Mouse (Mus musculus) stomach, embryonic 14.5 days (tissue): ENCODE results near the gene Lnx1. TPM values are rescaled to one million over a fixed set of nuclear protein-coding genes. Genes with fewer than 3 reads are reported as not detected.
A peak's percentile ranks its signal among the peaks of the same experiment; 100 is the strongest.

Experiments used
- ATAC-seq: fragments of 200-750 bp; cut with Nextera tagmentation; 2 replicates; pipeline ENCODE4 v1.8.0; 2017; ENCODE audit warnings: low read depth, moderate TSS enrichment; ENCODE audit not compliant: insufficient number of reproducible peaks, insufficient read depth, low FRiP score
- H3K27ac ChIP-seq: fragments of 300-500 bp; sonication (generic); 2 replicates; pipeline ENCODE4 v1.5.1; 2014; ENCODE audit warnings: mild to moderate bottlenecking, low read length, moderate library complexity, mixed read lengths
- H3K27me3 ChIP-seq: fragments of 300-500 bp; sonication (generic); 2 replicates; pipeline ENCODE4 v1.6.1; 2014; ENCODE audit warnings: low read length, control low read depth, mixed read lengths; ENCODE audit not compliant: control insufficient read depth, insufficient read depth
- H3K36me3 ChIP-seq: fragments of 300-500 bp; sonication (generic); 2 replicates; pipeline ENCODE4 v1.6.1; 2014; ENCODE audit warnings: mild to moderate bottlenecking, control low read depth, low read length, moderate library complexity, mixed read lengths; ENCODE audit not compliant: control insufficient read depth, insufficient read depth
- H3K4me1 ChIP-seq: fragments of 300-500 bp; sonication (generic); 2 replicates; pipeline ENCODE4 v1.6.1; 2014; ENCODE audit warnings: low read length, control low read depth, mixed read lengths; ENCODE audit not compliant: control insufficient read depth, insufficient read depth
- H3K4me2 ChIP-seq: fragments of 300-500 bp; sonication (generic); replicated peaks from 2 replicates; pipeline ENCODE4 v1.6.1; 2014; ENCODE audit warnings: low read depth, low read length, control low read depth
- H3K4me3 ChIP-seq: fragments of 300-500 bp; sonication (generic); 2 replicates; pipeline ENCODE4 v1.5.1; 2014; ENCODE audit warnings: low read depth, low read length, control low read depth
- H3K9ac ChIP-seq: fragments of 300-500 bp; sonication (generic); replicated peaks from 2 replicates; pipeline ENCODE4 v1.6.1; 2014; ENCODE audit warnings: low read depth, mild to moderate bottlenecking, control low read depth, low read length, moderate library complexity, mixed read lengths
- H3K9me3 ChIP-seq: fragments of 300-500 bp; sonication (generic); 2 replicates; pipeline ENCODE4 v1.6.1; 2016; ENCODE audit warnings: low read depth, low read length, control low read depth; ENCODE audit not compliant: control insufficient read depth
- WGBS: fragments of 180-500 bp; shearing (Covaris S2); extraction: QIAGEN DNeasy Blood & Tissue Kit; methylation state at CpG from one replicate; pipeline ENCODE4 v1.1.7; 2014; 5-methylcytosine and 5-hydroxymethylcytosine counted together
- polyA plus RNA-seq: library from polyadenylated mRNA; unstranded; fragments of >200 nt; fragmentation: Nextera tagmentation; extraction: Ambion mirVana; gene quantifications from 2 replicates; pipeline ENCODE4 v1.2.1, GENCODE M21; 2014

Gene Lnx1
- polyA plus RNA-seq, 1 experiment from 2014 or later, result 4.9 TPM

DNA sequence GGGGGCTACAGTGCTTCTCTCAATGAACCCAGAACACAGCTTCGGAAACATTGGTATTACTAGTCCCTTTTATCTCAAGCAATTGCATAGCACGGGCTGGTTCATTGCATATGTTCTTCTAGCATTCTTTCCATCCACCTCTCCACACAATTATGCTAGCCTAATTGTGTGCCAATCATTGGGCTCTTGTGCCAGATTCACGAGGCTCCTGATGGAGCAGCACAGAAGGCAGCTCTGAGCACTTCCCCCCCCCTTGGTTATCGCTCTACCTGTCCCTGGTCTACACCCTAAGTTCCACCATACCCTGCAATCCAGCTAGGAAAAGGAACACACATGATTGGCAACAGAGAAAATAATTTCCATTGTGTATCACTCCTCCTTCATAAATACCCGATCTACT, 43.4 kb downstream of the Lnx1 start:
- no peak for ATAC-seq
- Histone ChIP-seq H3K9ac (no peak overlapping the region), H3K27ac (no peak overlapping the region), H3K36me3 (no peaks in the 10 kb centered on the region), H3K27me3 (no peaks in the 10 kb centered on the region), H3K9me3 (no peaks in the 10 kb centered on the region), H3K4me3 (no peak overlapping the region), H3K4me2 (no peak overlapping the region), H3K4me1 (peaks cover 13% of the 10 kb centered on the region; the same call in 1 of the 2 replicates)
- WGBS, result 88% methylated on average over 5 of the region's 5 CpGs

DNA sequence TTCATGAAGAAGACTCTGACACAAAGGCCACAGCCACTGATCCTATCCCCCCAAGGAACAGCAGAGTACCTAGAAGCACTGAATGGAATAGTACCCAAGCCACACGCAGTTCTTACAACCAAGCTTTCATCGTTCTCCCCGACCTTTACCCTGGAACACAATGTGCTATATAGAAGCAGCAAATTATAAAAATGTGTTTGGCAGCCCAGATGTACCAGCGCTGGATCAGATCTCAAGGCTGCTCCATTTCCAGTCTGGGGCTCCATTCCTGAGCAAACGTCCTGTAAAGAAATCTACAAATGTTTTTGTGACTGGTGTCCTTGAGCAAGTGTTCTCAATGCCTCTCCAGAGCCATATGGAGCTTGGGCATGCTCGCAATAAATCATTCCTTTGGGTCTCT, 44.8 kb downstream of the Lnx1 start:
- Histone ChIP-seq H3K4me1 (peaks cover 13% of the 10 kb centered on the region; the same call in 1 of the 2 replicates), H3K9me3 (no peaks in the 10 kb centered on the region), H3K27ac (no peak overlapping the region), H3K4me2 (no peak overlapping the region), H3K36me3 (no peaks in the 10 kb centered on the region), H3K27me3 (no peaks in the 10 kb centered on the region), H3K4me3 (no peak overlapping the region), H3K9ac (no peak overlapping the region)
- 83% methylated on average over 6 of the region's 6 CpGs for WGBS
- ATAC-seq, result no peak

DNA sequence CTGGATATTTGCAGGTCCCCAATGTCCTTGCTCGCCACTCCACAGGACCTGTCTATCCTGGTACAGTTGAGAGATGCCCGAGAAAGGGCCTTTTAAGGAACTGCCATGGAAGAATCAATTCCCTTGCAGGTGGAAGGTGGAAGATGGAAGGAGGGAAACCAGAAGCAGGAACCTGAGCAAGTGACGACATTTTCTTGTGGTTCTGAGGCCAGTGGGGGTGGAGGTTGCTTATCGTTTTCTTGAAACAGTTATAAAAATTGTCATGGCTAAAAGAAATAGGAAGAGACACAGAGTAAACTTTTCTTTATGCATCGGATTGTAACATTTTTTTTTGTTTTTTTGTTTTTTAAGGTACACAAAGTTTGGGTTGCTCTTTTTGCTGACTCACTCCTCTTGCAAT, 46.3 kb downstream of the Lnx1 start:
- no peaks in the 10 kb centered on the region for H3K36me3 ChIP-seq
- WGBS, result 85% methylated on average over 5 of the region's 5 CpGs
- no peak overlapping the region for H3K4me3 ChIP-seq

DNA sequence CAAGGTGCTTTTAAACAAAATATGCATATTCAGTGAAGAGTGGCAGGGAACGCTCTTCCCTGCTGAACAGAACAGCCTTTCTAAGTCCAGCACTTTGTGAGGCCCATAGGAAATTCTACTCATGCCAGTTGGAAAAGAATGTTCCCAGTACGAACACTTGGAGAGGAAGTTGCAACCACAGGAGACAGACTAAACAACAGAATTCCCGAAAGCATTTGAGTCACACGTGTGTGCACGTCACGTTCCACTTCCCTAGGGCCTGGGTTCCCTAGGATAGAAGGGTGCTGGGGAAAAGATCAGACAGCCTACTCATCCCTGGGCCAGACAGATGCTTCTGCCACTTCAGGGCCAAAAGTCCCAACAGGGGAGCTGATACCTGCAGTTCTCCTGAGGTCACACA, 48.2 kb downstream of the Lnx1 start:
- Histone ChIP-seq H3K4me2 (no peak overlapping the region), H3K9ac (no peak overlapping the region), H3K4me3 (no peak overlapping the region), H3K27me3 (no peaks in the 10 kb centered on the region), H3K27ac (no peak overlapping the region), H3K9me3 (no peaks in the 10 kb centered on the region), H3K4me1 (no peaks in the 10 kb centered on the region; the same call in 1 of the 2 replicates), H3K36me3 (no peaks in the 10 kb centered on the region)
- no peak for ATAC-seq
- 69% methylated on average over 6 of the region's 6 CpGs for WGBS

More for the DNA sequence above, 46.3 kb downstream of the Lnx1 start:
- Histone ChIP-seq H3K4me2 (no peak overlapping the region), H3K27me3 (no peaks in the 10 kb centered on the region), H3K4me1 (peaks cover 11% of the 10 kb centered on the region; the same call in 1 of the 2 replicates), H3K27ac (no peak overlapping the region), H3K9ac (no peak overlapping the region), H3K9me3 (no peaks in the 10 kb centered on the region)
- ATAC-seq, result no peak

DNA sequence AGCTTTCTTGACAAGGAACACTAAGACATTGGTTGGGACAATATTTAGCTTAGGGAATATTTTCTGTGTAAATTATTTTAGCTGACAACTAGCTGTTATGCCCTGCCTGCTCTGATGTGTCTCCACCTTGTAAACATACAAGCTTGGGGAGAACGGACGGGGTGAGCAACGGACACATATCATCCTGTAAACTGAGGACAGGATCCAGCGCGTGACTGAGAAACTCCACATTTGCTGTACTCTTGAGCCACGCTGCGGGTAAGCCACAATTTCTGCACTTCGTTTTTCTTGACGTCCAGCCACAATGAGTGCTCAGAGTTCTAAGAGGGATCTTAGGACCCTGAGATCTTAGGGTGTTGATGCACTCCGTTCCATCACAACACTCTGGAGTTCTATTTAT, 48.9 kb downstream of the Lnx1 start:
- Histone ChIP-seq H3K4me1 (no peaks in the 10 kb centered on the region), H3K9ac (no peak overlapping the region), H3K4me2 (no peak overlapping the region), H3K27ac (no peak overlapping the region), H3K36me3 (no peaks in the 10 kb centered on the region), H3K9me3 (no peaks in the 10 kb centered on the region), H3K4me3 (no peak overlapping the region), H3K27me3 (no peaks in the 10 kb centered on the region)
- no peak for ATAC-seq
- 73% methylated on average over 10 of the region's 10 CpGs for WGBS

DNA sequence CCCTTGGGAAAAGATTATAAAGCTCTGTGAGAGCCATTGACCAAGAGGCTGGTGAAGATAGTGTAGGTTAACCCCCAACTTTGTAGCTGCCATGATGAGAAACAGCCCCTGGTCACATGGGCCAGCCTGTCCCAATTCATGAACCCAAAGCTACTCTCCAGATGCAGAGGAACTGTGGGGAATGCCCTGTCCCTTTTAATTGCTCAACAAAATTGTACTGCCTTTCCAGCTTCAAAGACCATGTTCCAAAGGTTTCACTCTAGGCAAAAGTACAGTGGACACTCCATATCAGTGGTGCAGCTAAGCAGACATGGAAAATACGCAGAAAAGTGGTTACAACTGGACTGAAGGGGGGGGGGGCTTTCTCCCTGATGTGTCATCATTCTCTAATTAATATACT, 53.6 kb downstream of the Lnx1 start:
- Histone ChIP-seq H3K4me1 (no peaks in the 10 kb centered on the region), H3K27ac (no peak overlapping the region), H3K9ac (no peak overlapping the region), H3K27me3 (no peaks in the 10 kb centered on the region), H3K4me3 (no peak overlapping the region), H3K4me2 (no peak overlapping the region), H3K36me3 (no peaks in the 10 kb centered on the region), H3K9me3 (no peaks in the 10 kb centered on the region)
- ATAC-seq, result no peak
- 100% methylated on average over 1 of the region's 1 CpGs for WGBS

DNA sequence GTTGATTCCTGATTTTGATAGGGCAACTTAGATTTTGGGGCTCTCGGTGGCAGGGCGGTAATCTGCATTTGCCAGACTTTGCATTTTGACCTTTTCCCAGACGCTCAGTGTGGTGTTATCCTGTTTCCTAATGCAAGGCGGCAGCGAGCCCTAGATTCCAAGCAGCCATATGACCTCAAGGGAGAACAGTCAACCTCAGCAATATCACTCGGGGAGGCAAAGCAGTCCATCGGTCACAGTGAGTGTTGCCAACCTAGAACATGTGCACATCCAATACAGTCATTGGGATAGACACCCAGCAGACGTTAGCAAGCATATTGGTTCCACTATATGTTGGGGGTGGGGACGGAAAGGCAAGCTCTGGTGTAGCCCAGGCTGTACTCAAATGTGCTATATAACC, 54.5 kb downstream of the Lnx1 start:
- ATAC-seq, result no peak
- Histone ChIP-seq H3K4me2 (no peak overlapping the region), H3K36me3 (no peaks in the 10 kb centered on the region), H3K4me1 (no peaks in the 10 kb centered on the region), H3K27me3 (no peaks in the 10 kb centered on the region), H3K9me3 (no peaks in the 10 kb centered on the region), H3K9ac (no peak overlapping the region), H3K27ac (no peak overlapping the region), H3K4me3 (no peak overlapping the region)
- WGBS, result 84% methylated on average over 9 of the region's 9 CpGs

DNA sequence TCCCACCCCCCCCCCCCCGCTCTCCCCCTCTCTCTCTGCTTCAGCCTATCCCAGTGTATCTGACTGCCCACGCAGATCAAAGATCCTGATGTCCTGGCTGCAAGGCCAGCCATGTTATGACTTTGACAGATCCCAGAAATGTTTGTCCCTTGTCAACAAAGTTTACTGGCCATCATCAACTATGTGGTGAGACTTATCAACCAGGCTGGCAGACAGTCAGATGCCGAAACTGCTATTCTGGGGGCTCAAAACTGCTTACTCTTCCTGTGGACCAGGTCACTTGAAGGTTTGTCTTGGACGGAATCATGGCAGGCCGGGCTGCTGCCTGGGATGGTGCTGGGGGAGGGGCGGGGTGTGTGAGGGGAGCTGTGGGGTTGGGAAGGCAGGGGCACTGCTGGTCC, 55.1 kb downstream of the Lnx1 start:
- Histone ChIP-seq H3K27ac (no peak overlapping the region), H3K9ac (no peak overlapping the region), H3K36me3 (no peaks in the 10 kb centered on the region), H3K4me3 (no peak overlapping the region), H3K27me3 (no peaks in the 10 kb centered on the region), H3K4me1 (no peaks in the 10 kb centered on the region), H3K9me3 (no peaks in the 10 kb centered on the region), H3K4me2 (no peak overlapping the region)
- WGBS, result 25% methylated on average over 5 of the region's 6 CpGs
- ATAC-seq, result peak; percentile 14; the same call in 1 of the 2 replicates

DNA sequence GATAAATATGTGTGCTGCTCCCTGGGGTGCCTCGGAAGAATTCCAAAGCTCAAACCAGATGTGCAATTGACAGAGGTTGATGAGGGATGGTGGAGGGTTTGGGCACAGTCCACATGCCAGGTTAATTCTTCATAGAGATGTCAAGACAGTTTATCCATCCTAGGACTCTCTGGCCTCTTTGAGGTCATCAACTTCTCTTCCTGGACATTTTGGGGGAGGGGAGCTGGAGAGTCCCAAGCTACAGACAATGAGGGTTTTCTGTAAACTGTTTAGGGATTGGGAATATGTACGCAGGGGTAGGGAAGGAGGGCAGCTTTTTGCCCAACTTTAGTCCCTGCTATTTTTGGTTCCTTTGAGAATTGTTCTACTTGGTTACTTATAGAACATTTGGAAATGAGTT, 60.4 kb downstream of the Lnx1 start:
- H3K27ac ChIP-seq, result no peak overlapping the region

More for the DNA sequence above, 60.4 kb downstream of the Lnx1 start:
- no peak for ATAC-seq
- 47% methylated on average over 2 of the region's 2 CpGs for WGBS
- Histone ChIP-seq H3K9me3 (no peaks in the 10 kb centered on the region), H3K4me2 (no peak overlapping the region), H3K36me3 (no peaks in the 10 kb centered on the region), H3K27me3 (no peaks in the 10 kb centered on the region), H3K9ac (no peak overlapping the region), H3K4me3 (no peak overlapping the region), H3K4me1 (peaks cover 5% of the 10 kb centered on the region; the same call in 1 of the 2 replicates)
